Mouse (Mus musculus): ENCODE results near the gene Gimap4.

Gene Gimap4

DNA sequence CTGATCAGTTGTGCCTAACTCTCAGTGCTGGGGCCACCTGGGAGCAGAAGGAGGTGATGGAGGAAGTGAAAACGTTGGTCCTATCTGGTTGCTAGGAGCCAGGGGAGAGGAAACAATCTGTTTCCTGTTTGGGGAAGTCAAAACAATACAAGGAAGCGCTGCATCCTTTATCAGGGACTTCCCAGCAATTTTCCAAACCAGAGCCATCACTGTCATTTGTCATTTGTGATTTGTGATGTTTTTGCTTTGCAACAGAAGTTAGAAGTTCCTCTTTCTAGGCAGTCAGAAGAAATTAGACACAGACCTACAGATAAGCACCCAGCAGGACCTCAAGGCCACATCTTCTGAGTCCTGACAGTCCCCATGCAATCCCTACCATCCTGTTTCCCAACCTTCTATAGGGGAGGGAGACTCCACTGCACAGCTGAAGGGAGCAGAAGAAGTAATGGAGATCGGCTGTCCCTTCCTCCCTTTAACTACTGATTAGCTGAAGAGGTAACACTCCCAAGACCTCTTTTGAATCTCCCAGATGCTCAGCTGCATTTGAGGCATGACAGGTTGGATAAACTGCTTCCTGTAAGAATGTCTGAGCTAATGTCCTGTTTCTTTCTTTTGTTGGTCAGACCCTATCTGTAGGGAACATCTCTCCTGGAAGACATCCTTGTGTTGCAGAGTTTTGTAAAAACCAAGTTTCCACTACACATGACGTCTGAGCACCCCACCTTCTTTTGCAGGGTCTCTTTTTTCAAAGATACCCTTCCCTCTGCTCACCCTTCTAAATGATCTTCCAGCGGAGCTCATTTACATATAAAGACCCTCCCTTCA lies 16.1 kb downstream of the Gimap4 start:
- in situ Hi-C loops (cut with MboI, MseI), result loop anchor here (25.0 kb wide), 2 partner anchors 938 to 1038 kb away; no protein-coding TSS in a partner anchor

DNA sequence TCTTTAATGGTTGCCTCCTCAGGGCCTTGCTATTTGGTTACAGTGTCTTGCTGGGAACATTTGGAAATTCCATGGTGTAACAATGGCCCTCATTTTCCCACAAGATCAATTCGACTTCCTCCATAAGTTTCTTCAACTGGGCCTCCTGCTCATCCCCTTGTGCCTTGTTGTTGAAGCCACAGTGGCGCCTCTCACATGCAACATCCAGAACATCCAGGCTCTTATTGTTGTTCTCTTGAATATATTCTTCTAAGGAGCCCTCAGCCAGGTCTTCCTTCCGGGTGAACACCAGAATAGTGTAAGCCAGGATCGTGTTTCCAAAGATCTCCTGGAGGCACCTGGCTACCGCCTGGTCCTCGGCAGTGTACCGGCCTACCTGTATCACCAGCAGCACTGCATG lies 17.8 kb downstream of the Gimap4 start:
- in situ Hi-C loops (cut with MboI, MseI), result loop anchor here (25.0 kb wide), 2 partner anchors 940 to 1040 kb away; no protein-coding TSS in a partner anchor

DNA sequence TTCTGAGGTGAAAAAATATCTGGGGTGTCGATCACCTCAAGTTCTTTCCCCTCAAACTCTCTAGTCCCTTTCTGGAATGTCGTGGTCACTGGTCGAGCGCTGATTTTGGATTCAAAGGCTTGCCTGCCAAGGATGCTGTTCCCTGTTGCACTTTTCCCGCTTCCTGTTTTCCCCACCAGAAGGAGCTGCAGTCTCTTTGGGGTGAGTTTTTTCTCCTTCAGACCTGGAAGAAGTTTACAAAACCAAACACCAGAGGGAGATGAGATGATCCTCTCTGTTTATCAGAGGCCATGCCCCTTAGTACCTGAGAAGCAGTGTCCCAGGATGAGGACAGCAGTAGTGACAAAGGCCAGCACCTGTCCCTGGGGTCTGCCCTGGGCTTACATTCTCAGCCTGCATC lies 18.3 kb downstream of the Gimap4 start:
- in situ Hi-C loops (cut with MboI, MseI), result loop anchor here (25.0 kb wide), 2 partner anchors 940 to 1040 kb away; no protein-coding TSS in a partner anchor

DNA sequence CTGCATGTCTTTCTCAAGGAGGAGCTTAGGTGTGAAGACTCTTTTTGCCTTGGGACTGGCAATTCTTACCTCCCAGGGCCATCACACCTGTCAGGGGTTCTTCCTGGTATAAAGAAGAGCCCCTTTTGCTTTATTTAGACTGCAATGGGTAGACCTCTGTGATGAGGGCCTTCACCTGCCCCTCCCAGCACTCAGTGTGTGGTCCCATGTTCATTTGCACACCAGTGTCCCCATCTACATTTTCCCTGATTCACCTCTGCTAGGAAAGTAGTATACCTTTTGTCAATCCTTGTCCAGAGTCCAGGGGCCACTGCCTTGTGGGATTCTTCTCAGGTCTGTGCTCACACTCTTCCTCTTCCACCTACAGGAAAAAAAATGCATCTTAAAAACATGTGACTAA lies 19.8 kb downstream of the Gimap4 start:
- in situ Hi-C loops (cut with MboI, MseI), result loop anchor here (25.0 kb wide), 2 partner anchors 942 to 1042 kb away; no protein-coding TSS in a partner anchor

DNA sequence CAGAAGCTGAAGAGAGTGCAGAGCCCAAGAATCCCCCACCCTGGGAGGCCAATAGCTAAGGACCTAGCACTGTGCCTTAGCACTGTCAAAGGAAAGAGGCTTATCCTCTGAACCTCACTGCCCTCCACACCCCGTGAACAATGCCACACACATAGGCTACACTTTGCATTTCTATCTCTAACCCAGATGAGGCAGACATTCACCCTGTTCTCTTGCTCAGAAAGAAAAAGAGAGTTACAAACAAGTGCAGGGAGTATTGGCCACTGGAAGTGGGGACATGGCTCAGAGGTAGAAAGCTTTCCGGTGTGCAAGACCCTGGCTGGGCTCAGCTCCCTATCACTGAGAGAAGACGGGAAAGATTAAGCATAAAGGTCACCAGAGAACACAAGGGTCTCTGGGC lies 21.8 kb downstream of the Gimap4 start:
- in situ Hi-C loops (cut with MboI, MseI), result loop anchor here (25.0 kb wide), 2 partner anchors 944 to 1044 kb away; no protein-coding TSS in a partner anchor

DNA sequence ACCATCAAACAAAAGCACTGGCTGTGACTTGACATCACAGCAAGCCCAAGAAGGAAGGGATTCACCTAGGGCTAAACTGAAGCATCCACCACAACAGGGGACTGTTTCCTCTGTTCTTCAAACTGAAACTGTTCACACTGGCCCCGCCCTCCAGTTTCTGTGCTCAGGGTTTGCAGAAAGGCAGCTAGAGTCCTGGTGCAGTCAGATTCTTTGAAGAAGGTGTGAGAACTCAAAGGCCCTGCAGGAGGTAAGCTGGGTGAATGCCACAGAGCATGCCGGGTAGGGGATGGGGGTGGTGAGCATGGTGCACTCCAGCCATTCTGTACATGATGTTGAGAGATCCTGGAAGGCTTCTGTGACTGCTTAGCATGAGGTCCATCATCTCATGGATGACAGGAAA lies 34.1 kb downstream of the Gimap4 start, which contains the start of the genes Gm28053 and Gimap7:
Gene Gm28053 (plus strand): TSS at position 153 of the 400 bp plus-strand sequence.
Gene Gimap7 (plus strand): TSS at position 167 of the 400 bp plus-strand sequence.
- in situ Hi-C loops (cut with MboI, MseI), result loop anchor here (25.0 kb wide), 2 partner anchors 956 to 1056 kb away; no protein-coding TSS in a partner anchor

DNA sequence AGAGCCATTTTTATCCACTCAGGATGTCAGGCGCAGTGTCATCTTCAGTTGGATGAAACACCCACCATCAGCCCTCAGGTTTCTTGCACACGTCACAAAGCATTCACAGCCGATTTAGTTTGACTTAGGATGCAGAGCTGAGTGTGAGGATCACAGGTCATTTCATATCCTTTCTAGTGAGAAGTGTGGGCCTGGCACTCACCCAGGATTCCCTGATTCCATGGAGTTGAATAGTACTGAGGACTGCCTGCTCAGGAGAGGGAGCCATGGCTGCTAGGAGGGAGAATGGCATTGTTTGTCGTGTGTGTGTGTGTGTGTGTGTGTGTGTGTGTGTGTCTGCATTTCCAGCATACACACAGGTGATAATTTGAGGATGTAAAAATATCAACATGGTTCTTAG lies 36.0 kb downstream of the Gimap4 start:
- in situ Hi-C loops (cut with MboI, MseI), result loop anchor here (25.0 kb wide), 2 partner anchors 958 to 1058 kb away; no protein-coding TSS in a partner anchor

DNA sequence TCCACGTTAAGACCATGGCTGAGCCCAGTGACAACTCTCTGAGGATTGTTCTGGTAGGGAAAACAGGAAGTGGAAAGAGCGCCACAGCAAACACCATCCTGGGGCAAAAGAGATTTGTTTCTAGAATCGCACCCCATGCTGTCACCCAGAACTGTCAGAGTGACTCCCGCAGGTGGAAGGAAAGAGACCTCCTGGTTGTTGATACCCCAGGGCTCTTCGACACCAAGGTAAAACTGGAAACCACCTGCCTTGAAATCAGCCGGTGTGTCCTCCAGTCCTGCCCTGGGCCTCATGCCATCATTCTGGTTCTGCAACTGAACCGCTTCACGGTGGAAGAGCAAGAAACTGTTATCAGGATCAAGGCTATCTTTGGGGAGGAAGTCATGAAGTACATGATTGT lies 39.1 kb downstream of the Gimap4 start:
- in situ Hi-C loops (cut with MboI, MseI), result loop anchor here (25.0 kb wide), 2 partner anchors 961 to 1061 kb away; no protein-coding TSS in a partner anchor

DNA sequence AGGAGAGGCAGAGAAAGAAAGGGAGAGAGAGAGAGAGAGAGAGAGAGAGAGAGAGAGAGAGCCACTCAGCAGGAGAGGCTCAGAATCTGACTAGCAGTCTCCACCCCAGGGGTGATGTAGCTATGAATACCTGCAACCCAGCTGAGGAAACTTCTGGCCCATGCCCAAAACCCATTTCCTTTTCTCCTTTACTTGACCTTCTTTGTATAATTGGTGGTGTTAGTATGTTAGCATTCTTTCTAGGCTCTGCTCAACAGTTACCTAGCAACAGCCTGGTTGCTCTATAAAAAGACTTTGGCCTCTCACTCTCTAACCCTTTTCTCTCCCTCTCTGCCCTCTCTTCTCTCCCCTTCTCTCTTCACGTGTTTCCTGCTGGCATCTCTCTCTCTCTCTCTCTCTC lies 41.1 kb downstream of the Gimap4 start:
- in situ Hi-C loops (cut with MboI, MseI), result no loop called here

DNA sequence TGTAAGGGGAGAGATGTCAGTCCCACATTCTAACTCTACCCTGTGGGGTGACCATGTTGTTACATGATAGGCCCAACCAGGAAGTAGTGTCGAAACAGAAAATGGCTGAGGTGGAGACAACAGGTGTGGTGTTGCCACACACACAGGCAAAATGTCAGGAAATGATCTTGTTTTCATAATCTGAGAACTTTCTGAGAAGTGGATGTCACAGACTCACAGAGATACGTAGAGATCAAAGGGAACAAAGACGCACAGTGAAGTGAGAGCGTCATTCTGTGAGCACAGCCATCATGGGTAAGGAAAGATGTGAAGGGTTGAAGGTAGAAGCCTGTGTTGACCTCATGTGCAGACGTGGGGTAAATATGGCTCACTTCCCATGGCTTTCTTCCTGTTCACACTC lies 43.4 kb downstream of the Gimap4 start:
- in situ Hi-C loops (cut with MboI, MseI), result no loop called here

DNA sequence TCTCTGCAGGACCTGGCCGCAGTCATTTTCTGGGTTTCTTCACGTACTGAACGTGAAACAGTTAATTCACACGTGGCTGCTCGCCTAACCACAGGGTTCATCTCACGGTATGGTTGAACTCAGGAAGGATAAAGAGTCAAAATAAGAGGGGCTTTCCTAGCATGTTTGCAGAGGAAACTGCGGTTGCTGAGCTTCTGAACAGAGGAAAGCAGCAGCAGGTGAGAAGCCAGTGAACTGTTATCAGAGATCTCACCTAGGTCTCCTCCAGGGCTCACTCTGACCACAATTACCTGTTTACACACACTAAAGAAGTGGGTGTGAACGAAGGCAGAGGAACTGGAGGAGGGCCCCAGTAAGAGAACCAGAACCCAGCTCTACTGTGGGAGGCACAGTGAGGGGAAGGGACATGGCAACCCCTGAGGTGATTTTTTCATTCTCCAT lies 48.5 kb downstream of the Gimap4 start:
- in situ Hi-C loops (cut with MboI, MseI), result no loop called here

DNA sequence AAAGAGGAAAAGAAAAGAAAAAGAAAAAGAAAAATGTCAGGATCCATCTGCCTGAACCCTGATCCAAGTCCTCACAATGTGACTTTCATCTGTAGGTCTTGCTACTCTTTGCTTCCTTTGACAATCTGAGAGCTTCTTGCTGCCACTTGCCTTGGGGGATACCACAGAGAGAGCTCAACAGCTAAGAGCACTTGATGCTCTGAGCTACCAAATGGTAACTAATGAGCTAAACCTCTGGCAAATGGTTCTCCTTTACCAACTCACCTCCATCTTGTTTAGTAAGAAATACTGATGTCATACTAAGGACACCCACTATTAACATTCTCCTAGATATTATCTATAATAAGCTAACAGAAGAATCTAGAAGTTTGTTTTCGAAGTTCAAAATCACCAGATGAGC lies 49.3 kb downstream of the Gimap4 start:
- in situ Hi-C loops (cut with MboI, MseI), result no loop called here

DNA sequence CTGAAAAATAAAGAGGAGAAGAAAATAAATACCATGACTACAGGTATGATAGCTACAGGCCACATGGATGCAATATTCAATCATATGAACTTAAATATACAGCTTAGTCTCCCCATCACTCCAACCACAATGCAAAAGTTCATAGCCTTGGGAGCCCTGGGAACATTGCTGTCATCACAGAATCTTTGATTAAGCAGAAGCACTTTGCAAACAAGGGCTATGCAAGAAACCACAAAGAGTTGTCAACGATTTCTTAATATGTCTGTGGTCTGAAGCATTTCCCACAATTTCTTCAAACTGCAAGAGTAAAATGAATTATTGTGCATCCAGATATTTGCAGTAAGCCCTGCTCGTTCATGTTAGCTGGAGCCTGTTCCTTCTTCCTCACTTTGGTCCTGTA lies 52.7 kb downstream of the Gimap4 start:
- in situ Hi-C loops (cut with MboI, MseI), result no loop called here

DNA sequence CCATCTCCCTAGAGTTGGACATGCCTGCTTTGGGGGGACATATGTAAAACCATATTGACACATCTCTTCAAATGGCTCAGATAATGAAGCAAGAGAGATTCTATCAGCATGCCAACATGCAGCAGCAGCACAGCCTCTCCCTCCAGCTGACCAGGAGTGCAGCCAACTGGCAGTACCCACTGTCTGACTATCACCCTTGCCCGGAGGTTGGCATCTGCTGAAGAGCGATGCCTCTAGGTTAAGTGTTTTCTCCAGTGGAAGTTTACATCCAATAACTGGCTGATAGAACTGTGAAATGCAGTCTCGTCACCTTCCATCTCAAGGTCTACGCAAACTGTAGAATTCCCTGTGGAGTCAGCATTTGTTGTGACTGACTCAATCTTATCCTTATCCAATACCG lies 53.3 kb downstream of the Gimap4 start:
- in situ Hi-C loops (cut with MboI, MseI), result no loop called here

DNA sequence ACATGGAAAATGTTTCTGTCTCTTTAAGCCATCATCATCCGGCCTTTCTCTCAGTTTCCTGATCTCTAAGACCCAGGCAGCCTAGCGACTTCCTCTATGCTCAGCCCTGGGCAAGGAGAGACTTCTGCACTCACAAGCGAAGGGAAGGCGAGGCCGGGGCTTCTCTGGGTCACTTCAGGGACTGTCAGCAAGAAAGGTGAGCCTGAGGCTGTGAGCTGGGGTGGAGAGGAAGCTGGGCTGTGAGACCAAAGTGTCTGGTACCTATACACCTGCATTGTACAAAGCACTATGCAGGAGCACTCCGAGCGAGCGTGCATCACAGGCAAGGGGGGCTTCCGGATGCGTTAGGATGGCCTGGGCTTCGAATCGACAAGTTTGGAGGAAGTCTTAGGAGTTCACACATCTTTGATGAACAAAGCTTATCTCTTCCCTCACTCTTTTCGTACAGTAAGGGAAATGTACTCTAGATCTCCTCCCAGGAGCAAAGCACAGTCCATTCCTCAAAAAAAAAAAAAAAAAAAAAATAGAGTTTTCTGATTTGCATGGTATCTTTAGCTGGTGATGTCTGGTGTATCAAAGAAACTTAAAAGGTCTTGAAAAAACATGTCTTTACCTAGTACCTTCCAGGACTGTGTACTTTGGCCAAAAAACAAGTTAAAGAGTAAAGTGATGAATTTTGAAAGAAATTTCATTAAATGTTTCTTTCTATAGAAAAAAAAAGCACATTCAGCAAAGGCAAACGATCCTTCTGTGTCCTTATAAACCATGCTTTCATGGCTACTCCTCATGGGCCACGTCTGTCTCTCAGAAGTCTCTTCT lies 54.8 kb downstream of the Gimap4 start, which contains the start of gene Gimap1:
Gene Gimap1 (plus strand): TSS at position 94 of the 819 bp plus-strand sequence.
- in situ Hi-C loops (cut with MboI, MseI), result no loop called here

DNA sequence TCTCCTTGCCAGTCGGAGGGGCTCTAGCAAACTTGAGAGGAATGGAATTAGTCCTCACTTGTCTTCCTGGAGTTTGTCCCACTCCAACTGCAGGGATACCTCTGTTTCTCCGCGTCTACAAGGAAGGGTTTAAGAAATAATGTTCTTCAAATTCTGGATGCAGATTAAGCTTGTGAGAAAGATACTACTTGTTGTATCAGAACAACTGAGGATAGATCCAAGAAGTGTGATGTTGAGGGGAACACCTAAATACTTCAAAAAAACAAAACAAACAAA lies 55.4 kb downstream of the Gimap4 start:
- in situ Hi-C loops (cut with MboI, MseI), result loop anchor here (5.0 kb wide), 1 partner anchor 92 kb away; the partner anchor contains the start of gene Gimap8

DNA sequence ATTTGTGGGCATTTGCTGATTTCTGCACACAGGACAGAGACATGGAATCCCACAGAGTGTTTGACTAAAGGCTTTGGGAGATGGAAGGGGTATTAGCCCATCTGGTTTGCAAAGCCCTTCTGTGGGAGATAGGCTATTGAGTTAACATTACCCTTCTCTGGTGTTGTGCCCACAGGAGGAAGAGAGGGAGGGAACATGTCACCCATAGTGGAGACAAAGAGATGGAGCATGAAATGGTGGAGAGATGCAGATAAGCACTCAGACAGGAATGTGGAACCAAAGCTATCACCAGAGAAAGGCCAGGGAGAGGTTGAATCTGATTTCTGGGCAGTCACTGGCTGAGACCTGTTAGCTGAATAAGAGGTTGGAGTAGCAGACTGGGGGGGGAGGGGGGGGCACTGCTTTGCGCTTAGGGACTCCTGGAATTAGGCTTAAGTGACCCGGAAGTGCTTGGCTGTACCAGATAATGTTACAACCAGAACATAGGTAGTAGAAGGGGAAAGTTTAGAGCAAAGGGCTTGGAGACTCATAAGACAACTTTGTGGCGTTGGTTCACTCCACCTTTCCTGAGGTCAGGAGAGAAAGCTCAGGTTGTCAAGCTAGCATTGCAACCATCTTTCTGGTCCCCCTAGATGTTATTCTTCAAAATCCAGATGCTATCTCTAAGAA lies 56.3 kb downstream of the Gimap4 start:
- in situ Hi-C loops (cut with MboI, MseI), result loop anchor here (5.0 kb wide), 1 partner anchor 93 kb away; the partner anchor contains the start of gene Gimap8

DNA sequence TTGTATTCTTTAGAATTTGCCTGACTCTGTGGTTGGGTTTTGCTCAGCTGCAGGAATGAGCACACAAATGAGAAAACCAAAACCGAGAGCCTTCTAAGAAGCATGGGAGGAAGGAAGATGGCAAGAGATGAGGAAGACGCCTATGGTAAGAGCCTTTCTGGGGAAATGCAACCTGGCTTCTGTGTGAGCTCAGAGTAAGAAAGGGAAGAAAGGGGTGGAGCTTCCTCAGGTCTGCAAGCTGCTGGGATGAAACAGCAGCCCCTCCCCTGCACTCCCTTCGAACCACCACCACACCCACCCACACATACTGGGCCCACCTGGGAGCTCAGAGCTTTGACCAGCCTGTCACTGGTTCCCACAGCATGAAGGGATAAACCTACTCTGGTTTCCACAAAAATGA lies 56.9 kb downstream of the Gimap4 start:
- in situ Hi-C loops (cut with MboI, MseI), result loop anchor here (5.0 kb wide), 1 partner anchor 94 kb away; the partner anchor contains the start of gene Gimap8
